Mouse (Mus musculus) cerebellum, adult 2 months (tissue): ENCODE results near the gene Lin7a.

ENCODE experiments used
- CTCF ChIP-seq: fragments of 200-500 bp; IDR thresholded peaks from 2 replicates; pipeline ENCODE4 v1.5.1; 2011; ENCODE audit warnings: low read depth, mild to moderate bottlenecking, control low read depth, low read length, moderate library complexity, borderline replicate concordance; ENCODE audit not compliant: insufficient read depth
- POLR2A ChIP-seq: fragments of 200-500 bp; IDR thresholded peaks from 2 replicates; pipeline ENCODE4 v1.6.1; 2011; ENCODE audit warnings: low read length, control low read depth, borderline replicate concordance; ENCODE audit not compliant: insufficient read depth

DNA sequence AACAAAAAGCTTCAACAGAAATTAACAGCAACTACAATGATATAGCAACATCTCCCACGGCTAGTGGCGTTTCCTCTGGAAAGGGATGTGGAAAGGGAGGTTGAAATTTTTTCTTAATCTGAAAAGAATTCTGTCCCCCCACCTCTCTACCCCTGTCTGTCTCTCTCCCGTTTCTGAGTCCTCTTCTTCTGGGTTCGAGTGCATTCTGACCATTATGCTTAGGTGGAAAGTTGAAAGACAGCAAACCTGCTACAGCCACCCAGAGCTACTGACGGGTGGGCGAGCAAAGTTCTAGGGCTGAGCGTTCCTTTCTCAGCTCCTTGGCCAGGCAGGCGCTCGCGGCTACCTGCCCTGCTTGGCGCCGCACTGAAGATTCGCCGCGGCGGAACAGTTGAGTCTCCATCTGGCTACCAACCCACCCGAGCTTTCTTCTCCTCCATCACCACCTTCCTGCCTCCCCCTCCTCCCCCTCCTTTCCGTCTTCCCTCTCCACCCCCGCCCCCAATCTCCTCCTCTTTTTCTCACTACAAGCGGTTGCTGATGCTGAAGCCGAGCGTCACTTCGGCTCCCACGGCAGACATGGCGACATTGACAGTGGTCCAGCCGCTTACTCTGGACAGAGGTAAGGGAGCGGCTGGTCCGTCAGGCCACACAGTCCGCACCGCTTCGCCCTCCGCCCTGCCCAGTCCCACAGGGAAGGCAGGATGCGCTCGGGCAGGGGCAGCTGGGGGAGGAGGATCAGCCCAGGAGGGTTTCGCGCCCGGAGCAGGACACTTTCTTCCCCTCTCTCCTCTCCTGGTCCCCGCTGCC is at the start of gene Lin7a:
- TF ChIP-seq CTCF: no peak
- peak; percentile 91 for TF ChIP-seq POLR2A
